Comparison of ENCODE assay signal across 19 mouse cellular contexts in genomic region chr11:68631611-68632316, GRCm38 (mm10). TPM values are rescaled to one million over a fixed set of nuclear protein-coding genes. Genes with fewer than 3 reads are reported as not detected.
A peak's percentile ranks its signal among the peaks of the same experiment; 100 is the strongest.
DNase-seq lines count a peak whose midpoint lies in the region; ATAC-seq and TF ChIP-seq lines count a peak whose summit lies in the region.
"Had no signal": no experiment of that assay in that cellular context is flagged by ENCODE, and none has a peak within 500 bp of the region (broad histone marks: within the 10 kb centered on the region; RNA-seq: fewer than 3 reads in every experiment).

No protein-coding gene starts in this region.

- ATAC-seq in forebrain, embryonic 15.5 days (replicated peaks): no peak
- no peak for ATAC-seq in forebrain, embryonic 11.5 days (replicated peaks; ENCODE audit: low FRiP score)
- no peak for ATAC-seq in limb, embryonic 13.5 days (ENCODE audit: low FRiP score, low read depth)
- ATAC-seq: intestine, embryonic 15.5 days; liver, embryonic 12.5 days had no signal

- H3K36me3 ChIP-seq in forebrain, embryonic 15.5 days: no peaks in the 10 kb centered on the region
- H3K36me3 ChIP-seq in forebrain, embryonic 11.5 days (ENCODE audit: control insufficient read depth, insufficient read depth, low read length): no peaks in the 10 kb centered on the region
- H3K36me3 ChIP-seq in limb, embryonic 13.5 days: no peaks in the 10 kb centered on the region
- H3K36me3 ChIP-seq in limb, embryonic 10.5 days: no peaks in the 10 kb centered on the region
- H3K36me3 ChIP-seq: intestine, embryonic 15.5 days; liver, embryonic 12.5 days; midbrain, embryonic 10.5 days; neural tube, embryonic 13.5 days had no signal

- TF ChIP-seq CTCF in cortical plate, adult 2 months (IDR thresholded peaks at IDR 0.05; ENCODE audit: extremely low read depth, insufficient read depth, low read length): no peak

- H3K4me3 ChIP-seq in forebrain, embryonic 15.5 days: no peak overlapping the region
- no peak overlapping the region for H3K4me3 ChIP-seq in forebrain, embryonic 11.5 days (ENCODE audit: low read depth, low read length)
- H3K4me3 ChIP-seq in limb, embryonic 13.5 days: no peak overlapping the region
- H3K4me3 ChIP-seq in limb, embryonic 10.5 days: no peak overlapping the region
- H3K4me3 ChIP-seq in cortical plate, adult 2 months (ENCODE audit: insufficient read depth, low read length): no peak overlapping the region
- H3K4me3 ChIP-seq: intestine, embryonic 15.5 days; liver, embryonic 12.5 days; midbrain, embryonic 10.5 days; neural tube, embryonic 13.5 days had no signal

- no peak for DNase-seq in forebrain, embryonic 11.5 days (ENCODE audit: low spot score)
- DNase-seq in limb, embryonic 10.5 days (ENCODE audit: low spot score): no peak
- peak; percentile 43 for DNase-seq in right cerebral cortex, postnatal 25 days
- no peak for DNase-seq in thymus, postnatal 25 days
- no peak for DNase-seq in spleen, postnatal 4 days (ENCODE audit: low spot score in 2 of 2)
- DNase-seq: adrenal gland, postnatal 10 days; cerebellum, adult 8-10 months; lung, embryonic 14.5 days; lung, postnatal 4 days; thymus, adult 2 months had no signal

- no peak overlapping the region for H3K4me2 ChIP-seq in forebrain, embryonic 15.5 days (replicated peaks)
- no peak overlapping the region for H3K4me2 ChIP-seq in forebrain, embryonic 11.5 days (ENCODE audit: low read depth, low read length, severe bottlenecking)
- no peak overlapping the region for H3K4me2 ChIP-seq in limb, embryonic 13.5 days (replicated peaks)
- H3K4me2 ChIP-seq: heart, embryonic 11.5 days; hindbrain, embryonic 14.5 days; intestine, embryonic 15.5 days; liver, embryonic 12.5 days; lung, embryonic 14.5 days; neural tube, embryonic 13.5 days had no signal

- no peak overlapping the region for H3K9ac ChIP-seq in forebrain, embryonic 15.5 days (replicated peaks)
- H3K9ac ChIP-seq in forebrain, embryonic 11.5 days (ENCODE audit: low read length): no peak overlapping the region
- H3K9ac ChIP-seq in limb, embryonic 13.5 days: no peak overlapping the region
- H3K9ac ChIP-seq: hindbrain, embryonic 14.5 days; intestine, embryonic 15.5 days; liver, embryonic 12.5 days; lung, embryonic 14.5 days; neural tube, embryonic 13.5 days had no signal

- TF ChIP-seq POLR2A in cortical plate, adult 2 months (IDR thresholded peaks at IDR 0.05; ENCODE audit: extremely low read depth, insufficient read depth, low read length): no peak

- H3K9me3 ChIP-seq in forebrain, embryonic 15.5 days: no peaks in the 10 kb centered on the region
- H3K9me3 ChIP-seq in forebrain, embryonic 11.5 days (ENCODE audit: control insufficient read depth, low read length): no peaks in the 10 kb centered on the region
- H3K9me3 ChIP-seq in limb, embryonic 13.5 days: no peaks in the 10 kb centered on the region
- H3K9me3 ChIP-seq in limb, embryonic 10.5 days (replicated peaks): no peaks in the 10 kb centered on the region
- H3K9me3 ChIP-seq: intestine, embryonic 15.5 days; liver, embryonic 12.5 days; midbrain, embryonic 10.5 days; neural tube, embryonic 13.5 days had no signal

- H3K27me3 ChIP-seq in forebrain, embryonic 15.5 days: no peaks in the 10 kb centered on the region
- no peaks in the 10 kb centered on the region for H3K27me3 ChIP-seq in forebrain, embryonic 11.5 days (ENCODE audit: control insufficient read depth, insufficient read depth, low read length)
- H3K27me3 ChIP-seq in limb, embryonic 13.5 days: no peaks in the 10 kb centered on the region
- H3K27me3 ChIP-seq in limb, embryonic 10.5 days (ENCODE audit: low read depth, poor library complexity, severe bottlenecking): no peaks in the 10 kb centered on the region
- H3K27me3 ChIP-seq: intestine, embryonic 15.5 days; neural tube, embryonic 13.5 days had no signal

- 69% methylated on average over 17 of the region's 17 CpGs for WGBS in forebrain, embryonic 15.5 days
- WGBS in forebrain, embryonic 11.5 days: 92% methylated on average over 17 of the region's 17 CpGs
- 71% methylated on average over 17 of the region's 17 CpGs for WGBS in limb, embryonic 13.5 days
- 94% methylated on average over 17 of the region's 17 CpGs for WGBS in limb, embryonic 10.5 days

- peak overlapping the region; percentile 53 for H3K27ac ChIP-seq in forebrain, embryonic 15.5 days (replicated peaks)
- no peak overlapping the region for H3K27ac ChIP-seq in forebrain, embryonic 11.5 days (ENCODE audit: low read depth, low read length)
- H3K27ac ChIP-seq in limb, embryonic 13.5 days: peak overlapping the region; percentile 44; the same call in 1 of the 2 replicates
- H3K27ac ChIP-seq in limb, embryonic 10.5 days: no peak overlapping the region
- 0 out of 2 replicates have a peak overlapping the region, but pooled peaks have one; percentile 37 for H3K27ac ChIP-seq in cortical plate, adult 2 months (ENCODE audit: insufficient read depth, low read length)
- H3K27ac ChIP-seq: hindbrain, embryonic 14.5 days; intestine, embryonic 15.5 days; liver, embryonic 12.5 days; midbrain, embryonic 10.5 days; neural tube, embryonic 13.5 days had no signal

- no peaks in the 10 kb centered on the region; the same call in 1 of the 2 replicates for H3K4me1 ChIP-seq in forebrain, embryonic 15.5 days
- H3K4me1 ChIP-seq in forebrain, embryonic 11.5 days (replicated peaks; ENCODE audit: control insufficient read depth, insufficient read depth, low read length): no peaks in the 10 kb centered on the region
- H3K4me1 ChIP-seq in limb, embryonic 13.5 days: peaks cover 17% of the 10 kb centered on the region
- peaks cover 6% of the 10 kb centered on the region for H3K4me1 ChIP-seq in limb, embryonic 10.5 days
- peaks cover 2% of the 10 kb centered on the region; the same call in 1 of the 2 replicates for H3K4me1 ChIP-seq in cortical plate, adult 2 months (ENCODE audit: control insufficient read depth, insufficient read depth, low read length)
- H3K4me1 ChIP-seq: intestine, embryonic 15.5 days; liver, embryonic 12.5 days had no signal

RNA-seq across cellular contexts. Expression of gene Ccdc42, which starts 44.9 kb away (rescaled TPM):
- polyA plus RNA-seq in forebrain, embryonic 15.5 days (2015; fragmentation: Nextera tagmentation; extraction: Ambion mirVana): 0.18 and 0.45 TPM in 2 replicates
- polyA plus RNA-seq in forebrain, embryonic 11.5 days (2014; fragmentation: Nextera tagmentation; extraction: Ambion mirVana): 0.51 and 0.87 TPM in 2 replicates
- polyA plus RNA-seq in limb, embryonic 13.5 days (2015; fragmentation: Nextera tagmentation; extraction: Ambion mirVana): 1.1 and 1.6 TPM in 2 replicates
- polyA plus RNA-seq in limb, embryonic 10.5 days (2016; fragmentation: Nextera tagmentation; extraction: Ambion mirVana): 0.64 and 0.89 TPM in 2 replicates
- polyA plus RNA-seq in cortical plate, adult 2 months (2012; rRNA removed): 0.36 and 0.92 TPM in 2 replicates
- polyA plus RNA-seq: thymus, adult 2 months had no signal

RNA-seq across cellular contexts. Expression of gene Myh10, which starts 59.6 kb away (rescaled TPM):
- polyA plus RNA-seq in forebrain, embryonic 15.5 days (2015; fragmentation: Nextera tagmentation; extraction: Ambion mirVana): 115 and 118 TPM in 2 replicates
- 163 and 165 TPM in 2 replicates for polyA plus RNA-seq in forebrain, embryonic 11.5 days (2014; fragmentation: Nextera tagmentation; extraction: Ambion mirVana)
- polyA plus RNA-seq in limb, embryonic 13.5 days (2015; fragmentation: Nextera tagmentation; extraction: Ambion mirVana): 151 and 159 TPM in 2 replicates
- polyA plus RNA-seq in limb, embryonic 10.5 days (2016; fragmentation: Nextera tagmentation; extraction: Ambion mirVana): 138 and 176 TPM in 2 replicates
- 132 and 140 TPM in 2 replicates for polyA plus RNA-seq in cortical plate, adult 2 months (2012; rRNA removed)

Comparison
In these comparisons a context has a peak if more than half of its experiments do, and no peak if none do; other contexts are left out.
1. H3K27ac ChIP-seq: peak in forebrain, embryonic 15.5 days (single experiment), limb, embryonic 13.5 days (single experiment) and cortical plate, adult 2 months (single experiment); none in forebrain, embryonic 11.5 days (single experiment) and limb, embryonic 10.5 days (single experiment).